Mouse (Mus musculus) forebrain, embryonic 13.5 days (tissue): ENCODE results near the gene Ube2h. TPM values are rescaled to one million over a fixed set of nuclear protein-coding genes. Genes with fewer than 3 reads are reported as not detected.
A peak's percentile ranks its signal among the peaks of the same experiment; 100 is the strongest.

Experiments
- ATAC-seq: fragments of 200-750 bp; cut with Nextera tagmentation; 2 replicates; pipeline ENCODE4 v1.8.0; 2017
- H3K27ac ChIP-seq: fragments of 300-500 bp; sonication (generic); 2 replicates; pipeline ENCODE4 v1.5.1; 2015; ENCODE audit warnings: inconsistent platforms, mild to moderate bottlenecking, moderate library complexity
- H3K27me3 ChIP-seq: fragments of 300-500 bp; sonication (generic); 2 replicates; pipeline ENCODE4 v1.6.1; 2015; ENCODE audit warnings: mild to moderate bottlenecking, inconsistent platforms
- H3K36me3 ChIP-seq: fragments of 300-500 bp; sonication (generic); 2 replicates; pipeline ENCODE4 v1.6.1; 2015; ENCODE audit warnings: mild to moderate bottlenecking, inconsistent platforms; ENCODE audit not compliant: poor library complexity, severe bottlenecking
- H3K4me1 ChIP-seq: fragments of 300-500 bp; sonication (generic); 2 replicates; pipeline ENCODE4 v1.6.1; 2015; ENCODE audit warnings: inconsistent platforms
- H3K4me2 ChIP-seq: fragments of 300-500 bp; sonication (generic); 2 replicates; pipeline ENCODE4 v1.6.1; 2015; ENCODE audit warnings: inconsistent platforms, mild to moderate bottlenecking, moderate library complexity
- H3K4me3 ChIP-seq: fragments of 300-500 bp; sonication (generic); 2 replicates; pipeline ENCODE4 v1.5.1; 2015; ENCODE audit warnings: mild to moderate bottlenecking, inconsistent platforms
- H3K9ac ChIP-seq: fragments of 300-500 bp; sonication (generic); 2 replicates; pipeline ENCODE4 v1.6.1; 2015; ENCODE audit warnings: mild to moderate bottlenecking, inconsistent platforms
- H3K9me3 ChIP-seq: fragments of 300-500 bp; sonication (generic); replicated peaks from 2 replicates; pipeline ENCODE4 v1.6.1; 2016; ENCODE audit warnings: inconsistent platforms
- WGBS: fragments of 180-500 bp; shearing (Covaris S2); methylation state at CpG from one replicate; pipeline ENCODE4 v1.1.7; 2015; 5-methylcytosine and 5-hydroxymethylcytosine counted together
- polyA plus RNA-seq: library from polyadenylated mRNA; unstranded; fragments of >200 nt; fragmentation: Nextera tagmentation; extraction: Ambion mirVana; gene quantifications from 2 replicates; pipeline ENCODE4 v1.2.1, GENCODE M21; 2015

The Ube2h gene
- 52.6 and 55.8 TPM in 2 replicates for polyA plus RNA-seq

- peak within 1 kb of the TSS; percentile 84 for H3K4me2 ChIP-seq
- peak within 1 kb of the TSS; percentile 94 for H3K9ac ChIP-seq
- no peaks in the 10 kb centered on the region for H3K9me3 ChIP-seq
Observed at GRCm38 (mm10) chr6:30304399-30304917, at the start of gene Ube2h. Ube2h (minus strand) TSS chr6:30304539.

GRCm38 (mm10) chr6:30353661-30354060 lies 49.3 kb upstream of the Ube2h start:
- no peak for ATAC-seq
- 71% methylated on average over 8 of the region's 8 CpGs for WGBS
- Histone ChIP-seq H3K4me3 (no peak overlapping the region), H3K4me2 (no peak overlapping the region), H3K27me3 (no peaks in the 10 kb centered on the region), H3K4me1 (no peaks in the 10 kb centered on the region), H3K9me3 (no peaks in the 10 kb centered on the region; the same call in 1 of the 2 replicates), H3K27ac (no peak overlapping the region), H3K36me3 (no peaks in the 10 kb centered on the region), H3K9ac (no peak overlapping the region)

More at GRCm38 (mm10) chr6:30304399-30304917, at the start of gene Ube2h:
- Histone ChIP-seq H3K36me3 (no peaks in the 10 kb centered on the region), H3K4me1 (peaks cover 33% of the 10 kb centered on the region), H3K27ac (peak within 1 kb of the TSS; percentile 95), H3K4me3 (peak within 1 kb of the TSS; percentile 82), H3K27me3 (no peaks in the 10 kb centered on the region)
- under 1% methylated on average over 30 of the region's 33 CpGs for WGBS
- ATAC-seq: peak; percentile 97

- H3K36me3 ChIP-seq: no peaks in the 10 kb centered on the region
- no peak for ATAC-seq
- no peak overlapping the region for H3K4me2 ChIP-seq
- H3K4me1 ChIP-seq: no peaks in the 10 kb centered on the region
- H3K4me3 ChIP-seq: no peak overlapping the region
- H3K9me3 ChIP-seq: no peaks in the 10 kb centered on the region; the same call in 1 of the 2 replicates
- H3K9ac ChIP-seq: no peak overlapping the region
- WGBS: 62% methylated on average over 8 of the region's 8 CpGs
- H3K27ac ChIP-seq: no peak overlapping the region
- no peaks in the 10 kb centered on the region for H3K27me3 ChIP-seq
Observed at GRCm38 (mm10) chr6:30352762-30353161, 48.4 kb upstream of the Ube2h start.

- H3K4me3 ChIP-seq: no peak overlapping the region
- no peaks in the 10 kb centered on the region for H3K27me3 ChIP-seq
- no peak overlapping the region for H3K4me2 ChIP-seq
- H3K4me1 ChIP-seq: no peaks in the 10 kb centered on the region
- 85% methylated on average over 9 of the region's 9 CpGs for WGBS
- H3K36me3 ChIP-seq: no peaks in the 10 kb centered on the region
- H3K9me3 ChIP-seq: no peaks in the 10 kb centered on the region; the same call in 1 of the 2 replicates
- no peak overlapping the region for H3K9ac ChIP-seq
- no peak overlapping the region for H3K27ac ChIP-seq
- no peak for ATAC-seq
Observed at GRCm38 (mm10) chr6:30351290-30351689, 47.0 kb upstream of the Ube2h start.

GRCm38 (mm10) chr6:30347288-30347801 lies 43.0 kb upstream of the Ube2h start:
- Histone ChIP-seq H3K9ac (no peak overlapping the region), H3K4me2 (no peak overlapping the region), H3K4me3 (no peak overlapping the region), H3K4me1 (no peaks in the 10 kb centered on the region), H3K27ac (no peak overlapping the region), H3K36me3 (no peaks in the 10 kb centered on the region), H3K27me3 (no peaks in the 10 kb centered on the region), H3K9me3 (no peaks in the 10 kb centered on the region; the same call in 1 of the 2 replicates)
- ATAC-seq: no peak
- 73% methylated on average over 4 of the region's 4 CpGs for WGBS

GRCm38 (mm10) chr6:30346737-30347136 lies 42.4 kb upstream of the Ube2h start:
- no peak for ATAC-seq
- H3K4me1 ChIP-seq: no peaks in the 10 kb centered on the region
- H3K4me3 ChIP-seq: no peak overlapping the region
- H3K9ac ChIP-seq: no peak overlapping the region
- H3K36me3 ChIP-seq: no peaks in the 10 kb centered on the region
- H3K4me2 ChIP-seq: no peak overlapping the region
- 64% methylated on average over 6 of the region's 6 CpGs for WGBS
- H3K9me3 ChIP-seq: no peaks in the 10 kb centered on the region; the same call in 1 of the 2 replicates
- no peak overlapping the region for H3K27ac ChIP-seq
- H3K27me3 ChIP-seq: no peaks in the 10 kb centered on the region

GRCm38 (mm10) chr6:30344032-30344431 lies 39.7 kb upstream of the Ube2h start:
- ATAC-seq: no peak
- Histone ChIP-seq H3K9ac (no peak overlapping the region), H3K27me3 (no peaks in the 10 kb centered on the region), H3K4me1 (no peaks in the 10 kb centered on the region), H3K36me3 (no peaks in the 10 kb centered on the region), H3K4me3 (no peak overlapping the region), H3K4me2 (no peak overlapping the region), H3K9me3 (no peaks in the 10 kb centered on the region; the same call in 1 of the 2 replicates), H3K27ac (no peak overlapping the region)
- 89% methylated on average over 6 of the region's 6 CpGs for WGBS

- ATAC-seq: no peak
- H3K27ac ChIP-seq: no peak overlapping the region
- no peak overlapping the region for H3K4me2 ChIP-seq
- no peaks in the 10 kb centered on the region for H3K36me3 ChIP-seq
- no peaks in the 10 kb centered on the region for H3K4me1 ChIP-seq
- H3K9ac ChIP-seq: no peak overlapping the region
- H3K27me3 ChIP-seq: no peaks in the 10 kb centered on the region
- no peaks in the 10 kb centered on the region for H3K9me3 ChIP-seq
- 87% methylated on average over 4 of the region's 4 CpGs for WGBS
- H3K4me3 ChIP-seq: no peak overlapping the region
Observed at GRCm38 (mm10) chr6:30340231-30340873, 36.0 kb upstream of the Ube2h start.

GRCm38 (mm10) chr6:30336912-30337311 lies 32.6 kb upstream of the Ube2h start:
- no peak overlapping the region for H3K9ac ChIP-seq
- ATAC-seq: no peak
- no peak overlapping the region for H3K27ac ChIP-seq
- no peaks in the 10 kb centered on the region for H3K9me3 ChIP-seq
- H3K4me2 ChIP-seq: no peak overlapping the region
- no peaks in the 10 kb centered on the region for H3K36me3 ChIP-seq
- WGBS: 41% methylated on average over 5 of the region's 5 CpGs
- no peaks in the 10 kb centered on the region for H3K4me1 ChIP-seq
- no peaks in the 10 kb centered on the region for H3K27me3 ChIP-seq
- H3K4me3 ChIP-seq: no peak overlapping the region

- H3K4me1 ChIP-seq: no peaks in the 10 kb centered on the region
- WGBS: 67% methylated on average over 4 of the region's 4 CpGs
- no peaks in the 10 kb centered on the region for H3K36me3 ChIP-seq
- no peak overlapping the region for H3K4me3 ChIP-seq
- no peaks in the 10 kb centered on the region for H3K9me3 ChIP-seq
- no peak overlapping the region for H3K27ac ChIP-seq
- H3K27me3 ChIP-seq: no peaks in the 10 kb centered on the region
- H3K4me2 ChIP-seq: no peak overlapping the region
- ATAC-seq: no peak
- H3K9ac ChIP-seq: no peak overlapping the region
Observed at GRCm38 (mm10) chr6:30332262-30332661, 27.9 kb upstream of the Ube2h start.

- no peak for ATAC-seq
- no peak overlapping the region for H3K9ac ChIP-seq
- no peak overlapping the region for H3K4me3 ChIP-seq
- H3K27me3 ChIP-seq: no peaks in the 10 kb centered on the region
- no peaks in the 10 kb centered on the region for H3K36me3 ChIP-seq
- H3K4me2 ChIP-seq: no peak overlapping the region
- H3K27ac ChIP-seq: no peak overlapping the region
- H3K4me1 ChIP-seq: no peaks in the 10 kb centered on the region
- WGBS: 85% methylated on average over 5 of the region's 5 CpGs
- H3K9me3 ChIP-seq: no peaks in the 10 kb centered on the region
Observed at GRCm38 (mm10) chr6:30330706-30331105, 26.4 kb upstream of the Ube2h start.

- Histone ChIP-seq H3K4me1 (no peaks in the 10 kb centered on the region), H3K27ac (no peak overlapping the region; the same call in 1 of the 2 replicates), H3K27me3 (no peaks in the 10 kb centered on the region), H3K9ac (no peak overlapping the region), H3K4me3 (no peak overlapping the region), H3K9me3 (no peaks in the 10 kb centered on the region), H3K36me3 (no peaks in the 10 kb centered on the region), H3K4me2 (no peak overlapping the region)
- no peak for ATAC-seq
- 83% methylated on average over 3 of the region's 4 CpGs for WGBS
Observed at GRCm38 (mm10) chr6:30325932-30326501, 21.7 kb upstream of the Ube2h start.
